Mouse (Mus musculus): ENCODE data around the gene Prkar1a. TPM values are rescaled to one million over a fixed set of nuclear protein-coding genes. Genes with fewer than 3 reads are reported as not detected.

Prkar1a gene
- polyA plus RNA-seq, 1 experiment from 2014 or later = 109 TPM

DNA sequence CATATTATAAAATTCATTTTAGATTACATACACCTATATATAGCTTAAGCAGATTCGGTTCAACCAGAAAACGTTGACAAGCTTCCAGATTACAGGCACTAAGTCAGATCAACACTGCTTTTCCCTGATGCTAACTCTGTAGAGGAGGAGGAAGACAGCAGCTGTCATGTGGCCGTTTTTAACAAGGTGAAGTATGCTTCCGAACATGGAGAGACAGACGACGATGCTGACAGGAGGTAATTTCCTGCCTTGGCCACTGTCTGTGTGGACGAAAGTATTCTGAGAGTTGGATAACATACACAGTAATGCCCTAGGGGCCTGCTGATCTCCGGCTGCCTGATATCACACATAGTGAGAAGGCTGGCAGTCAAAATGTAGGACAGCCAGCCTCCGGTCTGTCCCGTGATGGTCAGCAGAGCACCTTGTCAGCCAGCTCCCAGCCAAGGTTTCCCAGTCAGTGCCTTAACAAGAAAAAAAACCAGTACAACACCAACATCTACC is 20.1 kb upstream of the Prkar1a start:
- no peak overlapping the region for H3K9ac ChIP-seq (ENCODE audit: low read depth, low read length)
- no peaks in the 10 kb centered on the region for H3K36me3 ChIP-seq (ENCODE audit: control insufficient read depth, insufficient read depth)
- H3K4me2 ChIP-seq (ENCODE audit: low read depth, low read length) = no peak overlapping the region
- no peak overlapping the region for H3K27ac ChIP-seq (ENCODE audit: low read length)
- H3K4me3 ChIP-seq (ENCODE audit: low read depth, low read length) = no peak overlapping the region
- peaks cover 4% of the 10 kb centered on the region for H3K4me1 ChIP-seq (ENCODE audit: control insufficient read depth, low read depth, low read length)
- H3K9me3 ChIP-seq (replicated peaks; ENCODE audit: control insufficient read depth, low read length) = no peaks in the 10 kb centered on the region
- no peak for ATAC-seq (ENCODE audit: low read depth)
- H3K27me3 ChIP-seq (ENCODE audit: control insufficient read depth, insufficient read depth, low read depth, low read length) = no peaks in the 10 kb centered on the region
- WGBS (ENCODE audit: insufficient replicate concordance) = 59% methylated on average over 10 of the region's 10 CpGs

DNA sequence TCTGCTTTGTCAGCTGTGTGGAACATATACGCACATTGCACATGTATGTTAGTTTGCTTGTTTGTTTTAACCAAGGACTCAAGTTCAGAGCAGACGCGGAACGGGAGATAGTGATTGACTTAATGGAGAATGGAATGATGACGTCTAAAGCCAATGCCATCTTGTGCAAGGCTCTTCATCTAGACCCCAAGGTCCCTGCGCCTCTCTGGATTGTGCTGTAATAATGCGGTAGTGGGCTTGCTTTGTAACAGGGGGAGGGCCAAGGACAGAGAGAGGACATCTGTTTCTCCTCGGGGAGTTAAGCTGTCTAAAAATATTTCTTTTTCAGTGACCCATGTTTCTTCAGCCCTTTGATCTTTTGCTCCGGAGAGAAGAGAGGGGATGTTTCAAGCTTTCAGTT is 14.3 kb upstream of the Prkar1a start:
- 70% methylated on average over 9 of the region's 9 CpGs for WGBS (ENCODE audit: insufficient replicate concordance)

DNA sequence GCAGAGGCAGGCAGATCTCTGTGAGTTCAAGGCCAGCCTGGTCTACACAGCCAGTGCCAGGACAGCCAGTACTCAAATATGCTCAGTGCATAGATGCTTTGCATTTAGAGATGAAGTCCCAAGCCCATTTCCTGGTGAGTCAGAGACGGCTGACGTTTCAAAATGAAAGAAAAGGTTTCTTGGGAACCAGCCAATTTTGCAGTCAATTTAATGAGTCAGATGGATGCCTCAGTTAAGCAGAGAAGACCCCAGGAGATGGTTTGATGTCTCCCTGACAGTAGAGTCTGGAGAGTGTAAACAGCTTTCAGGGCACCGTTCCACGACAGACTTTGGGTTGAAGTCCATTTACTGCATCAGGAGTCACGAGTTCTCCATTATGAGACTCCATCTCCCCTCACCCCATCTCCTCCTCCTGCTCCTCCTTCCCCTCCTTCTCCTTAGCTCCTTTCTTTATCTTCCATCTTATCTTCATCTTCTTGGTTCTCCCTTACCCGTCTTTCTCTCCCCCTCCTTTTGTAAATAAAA is 13.3 kb upstream of the Prkar1a start:
- no peaks in the 10 kb centered on the region for H3K4me1 ChIP-seq (ENCODE audit: control insufficient read depth, low read depth, low read length)
- H3K9me3 ChIP-seq (replicated peaks; ENCODE audit: control insufficient read depth, low read length) = no peaks in the 10 kb centered on the region
- no peak overlapping the region for H3K27ac ChIP-seq (ENCODE audit: low read length)
- H3K4me2 ChIP-seq (ENCODE audit: low read depth, low read length) = no peak overlapping the region
- WGBS (ENCODE audit: insufficient replicate concordance) = 58% methylated on average over 6 of the region's 6 CpGs
- no peak for ATAC-seq (ENCODE audit: low read depth)
- no peak overlapping the region for H3K4me3 ChIP-seq (ENCODE audit: low read depth, low read length)
- no peak overlapping the region for H3K9ac ChIP-seq (ENCODE audit: low read depth, low read length)
- H3K36me3 ChIP-seq (ENCODE audit: control insufficient read depth, insufficient read depth) = no peaks in the 10 kb centered on the region
- no peaks in the 10 kb centered on the region for H3K27me3 ChIP-seq (ENCODE audit: control insufficient read depth, insufficient read depth, low read depth, low read length)

More for the DNA sequence above, 14.3 kb upstream of the Prkar1a start:
- H3K4me3 ChIP-seq (ENCODE audit: low read depth, low read length) = no peak overlapping the region
- no peaks in the 10 kb centered on the region for H3K36me3 ChIP-seq (ENCODE audit: control insufficient read depth, insufficient read depth)
- H3K9ac ChIP-seq (ENCODE audit: low read depth, low read length) = no peak overlapping the region
- no peak for ATAC-seq (ENCODE audit: low read depth)
- no peaks in the 10 kb centered on the region for H3K27me3 ChIP-seq (ENCODE audit: control insufficient read depth, insufficient read depth, low read depth, low read length)
- no peaks in the 10 kb centered on the region for H3K4me1 ChIP-seq (ENCODE audit: control insufficient read depth, low read depth, low read length)
- H3K4me2 ChIP-seq (ENCODE audit: low read depth, low read length) = no peak overlapping the region
- no peak overlapping the region for H3K27ac ChIP-seq (ENCODE audit: low read length)
- no peaks in the 10 kb centered on the region for H3K9me3 ChIP-seq (replicated peaks; ENCODE audit: control insufficient read depth, low read length)

- WGBS (ENCODE audit: insufficient replicate concordance) = 66% methylated on average over 5 of the region's 5 CpGs
- Histone ChIP-seq H3K27me3 (ENCODE audit: control insufficient read depth, insufficient read depth, low read depth, low read length) (no peaks in the 10 kb centered on the region), H3K36me3 (ENCODE audit: control insufficient read depth, insufficient read depth) (no peaks in the 10 kb centered on the region), H3K4me2 (ENCODE audit: low read depth, low read length) (no peak overlapping the region), H3K4me3 (ENCODE audit: low read depth, low read length) (no peak overlapping the region), H3K9ac (ENCODE audit: low read depth, low read length) (no peak overlapping the region), H3K9me3 (replicated peaks; ENCODE audit: control insufficient read depth, low read length) (no peaks in the 10 kb centered on the region), H3K4me1 (ENCODE audit: control insufficient read depth, low read depth, low read length) (no peaks in the 10 kb centered on the region), H3K27ac (ENCODE audit: low read length) (no peak overlapping the region)
- no peak for ATAC-seq (ENCODE audit: low read depth)
Observed at GRCm38 (mm10) chr11:109641498-109642222, 7.5 kb upstream of the Prkar1a start.

GRCm38 (mm10) chr11:109648510-109648909 is 695 bp upstream of the Prkar1a start:
- Histone ChIP-seq H3K27ac (ENCODE audit: low read length) (no peak overlapping the region), H3K4me2 (ENCODE audit: low read depth, low read length) (no peak overlapping the region)
- ATAC-seq (ENCODE audit: low read depth) = no peak

DNA sequence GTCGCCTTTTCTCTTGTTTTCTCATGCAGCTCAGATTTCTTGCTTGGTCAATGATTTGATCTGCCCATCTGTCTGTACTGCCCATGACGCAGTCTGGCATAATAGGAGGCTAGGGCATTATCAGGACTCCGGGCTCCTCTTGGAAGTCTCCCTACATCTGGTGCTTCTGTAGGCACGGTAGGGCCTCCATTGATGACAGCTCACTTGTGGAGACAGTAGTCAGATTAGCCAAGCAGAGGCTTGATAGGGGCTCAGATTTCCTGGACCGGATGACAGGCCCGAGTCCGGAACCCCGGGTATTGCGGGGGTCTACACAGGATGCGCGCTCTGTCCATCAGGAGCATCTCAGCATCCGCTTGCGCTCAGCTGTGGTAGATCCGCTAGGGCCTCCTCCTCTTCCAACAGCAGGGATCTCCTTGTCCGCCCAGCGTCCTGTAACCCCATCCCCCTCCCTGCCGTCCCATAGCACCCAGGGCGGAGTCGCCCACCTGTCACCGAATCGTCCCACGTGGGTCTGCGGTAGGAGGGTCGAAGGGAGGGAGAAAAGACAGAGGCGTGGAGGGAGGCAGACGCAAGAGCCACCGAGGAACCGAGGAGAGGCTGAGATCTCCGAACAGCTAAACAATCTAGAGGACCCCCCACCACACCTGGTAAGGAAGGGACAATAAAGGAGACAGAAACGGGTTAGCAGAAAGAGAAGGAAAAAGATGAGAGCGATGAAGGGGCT is 933 bp downstream of the Prkar1a start:
- Histone ChIP-seq H3K4me2 (ENCODE audit: low read depth, low read length) (peak overlapping the region; percentile 96), H3K4me1 (ENCODE audit: control insufficient read depth, low read depth, low read length) (peaks cover 30% of the 10 kb centered on the region), H3K27me3 (ENCODE audit: control insufficient read depth, insufficient read depth, low read depth, low read length) (peaks cover 3% of the 10 kb centered on the region; the same call in 1 of the 2 replicates), H3K36me3 (ENCODE audit: control insufficient read depth, insufficient read depth) (peaks cover 6% of the 10 kb centered on the region; the same call in 1 of the 2 replicates), H3K9me3 (replicated peaks; ENCODE audit: control insufficient read depth, low read length) (no peaks in the 10 kb centered on the region), H3K9ac (ENCODE audit: low read depth, low read length) (peak overlapping the region; percentile 36), H3K27ac (ENCODE audit: low read length) (0 out of 2 replicates have a peak overlapping the region, but pooled peaks have one; percentile 27), H3K4me3 (ENCODE audit: low read depth, low read length) (peak overlapping the region; percentile 85)
- peak; percentile 28 for ATAC-seq (ENCODE audit: low read depth)
- WGBS (ENCODE audit: insufficient replicate concordance) = 2% methylated on average over 31 of the region's 31 CpGs

More at GRCm38 (mm10) chr11:109648510-109648909, 695 bp upstream of the Prkar1a start:
- Histone ChIP-seq H3K4me1 (ENCODE audit: control insufficient read depth, low read depth, low read length) (peaks cover 29% of the 10 kb centered on the region), H3K9ac (ENCODE audit: low read depth, low read length) (no peak overlapping the region), H3K36me3 (ENCODE audit: control insufficient read depth, insufficient read depth) (no peaks in the 10 kb centered on the region), H3K27me3 (ENCODE audit: control insufficient read depth, insufficient read depth, low read depth, low read length) (peaks cover 3% of the 10 kb centered on the region; the same call in 1 of the 2 replicates), H3K4me3 (ENCODE audit: low read depth, low read length) (no peak overlapping the region), H3K9me3 (replicated peaks; ENCODE audit: control insufficient read depth, low read length) (no peaks in the 10 kb centered on the region)
- 18% methylated on average over 7 of the region's 7 CpGs for WGBS (ENCODE audit: insufficient replicate concordance)

- Histone ChIP-seq H3K27me3 (ENCODE audit: control insufficient read depth, insufficient read depth, low read depth, low read length) (peaks cover 3% of the 10 kb centered on the region; the same call in 1 of the 2 replicates), H3K4me2 (ENCODE audit: low read depth, low read length) (peak overlapping the region; percentile 96), H3K4me1 (ENCODE audit: control insufficient read depth, low read depth, low read length) (peaks cover 34% of the 10 kb centered on the region), H3K9ac (ENCODE audit: low read depth, low read length) (peak overlapping the region; percentile 89), H3K27ac (ENCODE audit: low read length) (peak overlapping the region; percentile 89), H3K36me3 (ENCODE audit: control insufficient read depth, insufficient read depth) (peaks cover 6% of the 10 kb centered on the region; the same call in 1 of the 2 replicates), H3K4me3 (ENCODE audit: low read depth, low read length) (peak overlapping the region; percentile 85), H3K9me3 (replicated peaks; ENCODE audit: control insufficient read depth, low read length) (no peaks in the 10 kb centered on the region)
- WGBS (ENCODE audit: insufficient replicate concordance) = under 1% methylated on average over 83 of the region's 90 CpGs
- peak; percentile 94 for ATAC-seq (ENCODE audit: low read depth)
Observed at GRCm38 (mm10) chr11:109650788-109651565, 1.8 kb downstream of the Prkar1a start.

DNA sequence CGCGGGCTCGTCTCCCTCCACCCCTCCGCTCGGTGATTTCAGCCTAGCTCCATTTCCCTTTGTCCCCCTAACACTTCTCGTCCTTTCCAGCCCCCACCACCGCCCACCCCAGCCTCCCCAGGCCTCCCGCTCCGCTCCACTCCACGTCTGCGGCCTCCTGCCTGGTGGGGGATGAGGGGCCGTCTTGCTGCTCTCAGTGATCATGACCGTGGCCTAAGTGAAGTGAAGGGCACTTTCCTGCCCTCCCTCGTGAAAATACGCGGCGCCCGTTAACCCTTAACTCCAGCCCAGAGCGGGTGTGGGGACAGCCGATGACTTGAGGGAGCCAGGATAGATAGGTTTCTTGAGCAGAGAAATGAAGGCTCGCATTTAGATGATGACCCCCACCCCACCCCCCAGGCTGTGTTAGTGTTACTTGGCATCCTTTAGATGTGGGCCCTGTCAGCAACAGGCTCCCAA is 2.4 kb downstream of the Prkar1a start:
- peak overlapping the region; percentile 96 for H3K4me2 ChIP-seq (ENCODE audit: low read depth, low read length)

More for the DNA sequence above, 2.4 kb downstream of the Prkar1a start:
- Histone ChIP-seq H3K27me3 (ENCODE audit: control insufficient read depth, insufficient read depth, low read depth, low read length) (peaks cover 3% of the 10 kb centered on the region; the same call in 1 of the 2 replicates), H3K27ac (ENCODE audit: low read length) (peak overlapping the region; percentile 89), H3K36me3 (ENCODE audit: control insufficient read depth, insufficient read depth) (peaks cover 6% of the 10 kb centered on the region; the same call in 1 of the 2 replicates), H3K4me1 (ENCODE audit: control insufficient read depth, low read depth, low read length) (peaks cover 38% of the 10 kb centered on the region), H3K4me3 (ENCODE audit: low read depth, low read length) (peak overlapping the region; percentile 85), H3K9ac (ENCODE audit: low read depth, low read length) (peak overlapping the region; percentile 89), H3K9me3 (replicated peaks; ENCODE audit: control insufficient read depth, low read length) (no peaks in the 10 kb centered on the region)
- ATAC-seq (ENCODE audit: low read depth) = no peak; the same call in 1 of the 2 replicates
- under 1% methylated on average over 21 of the region's 21 CpGs for WGBS (ENCODE audit: insufficient replicate concordance)

Measured in liver, embryonic 16.5 days (tissue).